9 mouse cellular contexts compared by ENCODE assay signal in genomic region chr12:91789801-91790200, GRCm38 (mm10). TPM values are rescaled to one million over a fixed set of nuclear protein-coding genes. Genes with fewer than 3 reads are reported as not detected.
A peak's percentile ranks its signal among the peaks of the same experiment; 100 is the strongest.
DNase-seq lines count a peak whose midpoint lies in the region; ATAC-seq lines count a peak whose summit lies in the region.
"Had no signal": no experiment of that assay in that cellular context is flagged by ENCODE, and none has a peak within 500 bp of the region (broad histone marks: within the 10 kb centered on the region; RNA-seq: fewer than 3 reads in every experiment).

No protein-coding gene starts in this region.

- no peaks in the 10 kb centered on the region for H3K27me3 ChIP-seq in limb, embryonic 11.5 days (ENCODE audit: control insufficient read depth, insufficient read depth, low read length)
- H3K27me3 ChIP-seq in midbrain, embryonic 15.5 days (replicated peaks), result no peaks in the 10 kb centered on the region
- H3K27me3 ChIP-seq: embryonic facial prominence, embryonic 15.5 days had no signal

- H3K4me2 ChIP-seq in limb, embryonic 11.5 days (ENCODE audit: low read depth, severe bottlenecking), result no peak overlapping the region
- no peak overlapping the region for H3K4me2 ChIP-seq in midbrain, embryonic 15.5 days
- H3K4me2 ChIP-seq: embryonic facial prominence, embryonic 15.5 days had no signal

- no peak overlapping the region for H3K27ac ChIP-seq in limb, embryonic 11.5 days (replicated peaks; ENCODE audit: low read depth, low read length)
- no peak overlapping the region for H3K27ac ChIP-seq in midbrain, embryonic 15.5 days
- H3K27ac ChIP-seq: embryonic facial prominence, embryonic 15.5 days had no signal

- WGBS in limb, embryonic 11.5 days, result 57% methylated on average over 6 of the region's 6 CpGs
- WGBS in midbrain, embryonic 15.5 days, result 53% methylated on average over 6 of the region's 6 CpGs

- H3K4me1 ChIP-seq in limb, embryonic 11.5 days (ENCODE audit: control insufficient read depth, insufficient read depth, low read length), result peaks cover 6% of the 10 kb centered on the region
- no peaks in the 10 kb centered on the region for H3K4me1 ChIP-seq in midbrain, embryonic 15.5 days

- no peak for ATAC-seq in limb, embryonic 11.5 days (ENCODE audit: insufficient number of reproducible peaks, low FRiP score, low TSS enrichment, low read depth)
- peak; percentile 20; the same call in 1 of the 2 replicates for ATAC-seq in midbrain, embryonic 15.5 days (replicated peaks)

- H3K9me3 ChIP-seq in limb, embryonic 11.5 days (ENCODE audit: control insufficient read depth, low read length), result no peaks in the 10 kb centered on the region
- no peaks in the 10 kb centered on the region for H3K9me3 ChIP-seq in midbrain, embryonic 15.5 days
- H3K9me3 ChIP-seq: embryonic facial prominence, embryonic 15.5 days had no signal

- no peak overlapping the region for H3K4me3 ChIP-seq in limb, embryonic 11.5 days (ENCODE audit: low read depth, low read length)
- no peak overlapping the region for H3K4me3 ChIP-seq in midbrain, embryonic 15.5 days
- H3K4me3 ChIP-seq: embryonic facial prominence, embryonic 15.5 days had no signal

- no peaks in the 10 kb centered on the region for H3K36me3 ChIP-seq in limb, embryonic 11.5 days (ENCODE audit: control insufficient read depth, insufficient read depth, low read length)
- H3K36me3 ChIP-seq in midbrain, embryonic 15.5 days (replicated peaks), result no peaks in the 10 kb centered on the region
- H3K36me3 ChIP-seq: embryonic facial prominence, embryonic 15.5 days had no signal

- H3K9ac ChIP-seq in limb, embryonic 11.5 days (ENCODE audit: low read length), result no peak overlapping the region
- H3K9ac ChIP-seq in midbrain, embryonic 15.5 days, result no peak overlapping the region
- H3K9ac ChIP-seq: embryonic facial prominence, embryonic 15.5 days had no signal

- peak; percentile 66 for DNase-seq in urinary bladder, postnatal 14 days (ENCODE audit: low spot score)
- DNase-seq in urinary bladder, adult 2 months (ENCODE audit: low spot score), result no peak
- DNase-seq in c-Kit-negative CD71-positive TER-119-positive erythroid progenitor cells, embryonic 14.5 days (ENCODE audit: low read depth, low spot score), result peak; percentile 50
- DNase-seq in forelimb bud, embryonic 11.5 days (ENCODE audit: low read depth, low spot score), result peak; percentile 53
- DNase-seq in kidney, adult 9 months, result peak; percentile 79
- DNase-seq in limb, embryonic 11.5 days (ENCODE audit: low spot score), result peak; percentile 62
- peak; percentile 76 for DNase-seq in thymus, postnatal 0 days (ENCODE audit: low spot score)

RNA-seq across cellular contexts. Expression of gene Ston2, which starts 1.6 kb away (rescaled TPM):
- 9.3 and 10.5 TPM in 2 replicates for polyA plus RNA-seq in urinary bladder, adult 2 months (2012; rRNA removed)
- 6.3 and 6.6 TPM in 2 replicates for polyA plus RNA-seq in limb, embryonic 11.5 days (2014; fragmentation: Nextera tagmentation; extraction: Ambion mirVana)
- 5.5 and 6.8 TPM in 2 replicates for polyA plus RNA-seq in midbrain, embryonic 15.5 days (2015; fragmentation: Nextera tagmentation; extraction: Ambion mirVana)
- polyA plus RNA-seq in thymus, postnatal 0 days (2015; fragmentation: Nextera tagmentation; extraction: Ambion mirVana), result 7.6 and 7.9 TPM in 2 replicates

RNA-seq across cellular contexts. Expression of gene Sel1l, which starts 59.2 kb away (rescaled TPM):
- 48.7 and 54.8 TPM in 2 replicates for polyA plus RNA-seq in urinary bladder, adult 2 months (2012; rRNA removed)
- polyA plus RNA-seq in limb, embryonic 11.5 days (2014; fragmentation: Nextera tagmentation; extraction: Ambion mirVana), result 64.9 and 73.2 TPM in 2 replicates
- polyA plus RNA-seq in midbrain, embryonic 15.5 days (2015; fragmentation: Nextera tagmentation; extraction: Ambion mirVana), result 106 and 111 TPM in 2 replicates
- 53.7 and 61.0 TPM in 2 replicates for polyA plus RNA-seq in thymus, postnatal 0 days (2015; fragmentation: Nextera tagmentation; extraction: Ambion mirVana)
